Comparison of ENCODE assay signal across 9 mouse cellular contexts in the genomic region with DNA sequence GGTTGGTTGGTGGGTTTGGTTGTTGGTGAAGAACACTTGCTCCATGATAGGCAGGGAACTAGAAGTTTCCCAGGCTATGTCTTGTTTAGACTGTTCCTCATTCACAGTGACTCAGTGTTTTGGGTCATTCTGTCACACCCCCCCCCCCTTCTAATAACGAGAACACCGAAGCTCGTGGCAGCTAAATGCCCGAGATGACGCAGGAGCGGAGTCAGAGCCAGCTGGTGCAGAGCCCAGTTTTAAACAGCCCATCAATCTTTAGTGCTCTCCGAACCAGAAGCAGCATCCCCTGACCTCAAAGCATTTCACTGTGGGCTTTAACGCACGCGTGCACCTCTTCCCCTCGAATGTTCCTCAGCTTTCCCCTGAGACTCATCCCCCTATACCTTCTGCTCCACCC. TPM values are rescaled to one million over a fixed set of nuclear protein-coding genes. Genes with fewer than 3 reads are reported as not detected.
DNase-seq lines count a peak whose midpoint lies in the region; ATAC-seq and TF ChIP-seq lines count a peak whose summit lies in the region.
"Had no signal": no experiment of that assay in that cellular context is flagged by ENCODE, and none has a peak within 500 bp of the region (broad histone marks: within the 10 kb centered on the region; RNA-seq: fewer than 3 reads in every experiment).

No protein-coding gene starts in this region.

- H3K36me3 ChIP-seq in kidney, embryonic 14.5 days (ENCODE audit: control insufficient read depth, insufficient read depth, low read length): no peaks in the 10 kb centered on the region
- H3K36me3 ChIP-seq in midbrain, embryonic 15.5 days (replicated peaks): 0 out of 2 replicates have a peak, but pooled peaks cover 4% of the 10 kb centered on the region
- H3K36me3 ChIP-seq: heart, embryonic 15.5 days had no signal

- peak; percentile 51 for DNase-seq in kidney, adult 11 months
- DNase-seq in adrenal gland, adult 18-20 months (ENCODE audit: low spot score in 2 of 2): peak; percentile 66 to 70
- DNase-seq in gastrocnemius, adult 2 months: peak; percentile 83
- peak; percentile 66 for DNase-seq in lung, postnatal 25 days (ENCODE audit: low spot score)
- no peak for DNase-seq in spleen, postnatal 14 days (ENCODE audit: low spot score in 2 of 2)
- no peak for DNase-seq in thymus, postnatal 10 days (ENCODE audit: low spot score in 2 of 2)

- no peaks in the 10 kb centered on the region for H3K4me1 ChIP-seq in kidney, embryonic 14.5 days (ENCODE audit: control insufficient read depth, insufficient read depth, low read length)
- H3K4me1 ChIP-seq in midbrain, embryonic 15.5 days: no peaks in the 10 kb centered on the region

- ATAC-seq in kidney, embryonic 14.5 days (ENCODE audit: low FRiP score, low TSS enrichment): no peak
- ATAC-seq in midbrain, embryonic 15.5 days (replicated peaks): no peak

- no peak overlapping the region for H3K9ac ChIP-seq in kidney, embryonic 14.5 days (ENCODE audit: low read depth, low read length)
- no peak overlapping the region for H3K9ac ChIP-seq in midbrain, embryonic 15.5 days
- H3K9ac ChIP-seq: heart, embryonic 15.5 days had no signal

- TF ChIP-seq CTCF in gastrocnemius, adult 2 months (IDR thresholded peaks at IDR 0.05): no peak

- no peak overlapping the region for H3K27ac ChIP-seq in kidney, embryonic 14.5 days (ENCODE audit: low read depth, low read length)
- peak overlapping the region; percentile 90 for H3K27ac ChIP-seq in gastrocnemius, adult 2 months
- H3K27ac ChIP-seq in midbrain, embryonic 15.5 days: no peak overlapping the region
- H3K27ac ChIP-seq: heart, embryonic 15.5 days had no signal

- 30% methylated on average over 11 of the region's 11 CpGs for WGBS in kidney, embryonic 14.5 days
- 81% methylated on average over 11 of the region's 11 CpGs for WGBS in midbrain, embryonic 15.5 days

- H3K27me3 ChIP-seq in kidney, embryonic 14.5 days (ENCODE audit: control insufficient read depth, insufficient read depth, low read length): no peaks in the 10 kb centered on the region
- H3K27me3 ChIP-seq in midbrain, embryonic 15.5 days (replicated peaks): no peaks in the 10 kb centered on the region
- H3K27me3 ChIP-seq: heart, embryonic 15.5 days had no signal

- H3K4me3 ChIP-seq in kidney, embryonic 14.5 days (ENCODE audit: low read length): no peak overlapping the region
- H3K4me3 ChIP-seq in gastrocnemius, adult 2 months: no peak overlapping the region
- H3K4me3 ChIP-seq in midbrain, embryonic 15.5 days: no peak overlapping the region
- H3K4me3 ChIP-seq: heart, embryonic 15.5 days had no signal

- H3K4me2 ChIP-seq in kidney, embryonic 14.5 days (replicated peaks; ENCODE audit: low read depth, low read length): no peak overlapping the region
- H3K4me2 ChIP-seq in midbrain, embryonic 15.5 days: no peak overlapping the region
- H3K4me2 ChIP-seq: heart, embryonic 15.5 days had no signal

- H3K9me3 ChIP-seq in kidney, embryonic 14.5 days (ENCODE audit: control insufficient read depth, low read length): no peaks in the 10 kb centered on the region
- H3K9me3 ChIP-seq in midbrain, embryonic 15.5 days: no peaks in the 10 kb centered on the region
- H3K9me3 ChIP-seq: heart, embryonic 15.5 days had no signal

- intact Hi-C loops in gastrocnemius, adult 2 months (cut with DNase I): no loop called here

RNA-seq across cellular contexts. Expression of gene Sorl1, which starts 29.3 kb away (rescaled TPM):
- polyA plus RNA-seq in kidney, embryonic 14.5 days (2014; fragmentation: Nextera tagmentation; extraction: Ambion mirVana): 9.1 and 11.5 TPM in 2 replicates
- 10 to 100 TPM; 23.5 to 38.2 TPM for total RNA-seq in adrenal gland, adult 18-20 months (2021)
- total RNA-seq in gastrocnemius, adult 2 months (2021): 10 to 100 TPM; 38.7 to 43.4 TPM
- polyA plus RNA-seq in midbrain, embryonic 15.5 days (2015; fragmentation: Nextera tagmentation; extraction: Ambion mirVana): 8.1 and 10.1 TPM in 2 replicates

Comparison
In these comparisons a context has a peak if more than half of its experiments do, and no peak if none do; other contexts are left out.
1. DNase-seq: peak in kidney, adult 11 months (single experiment), adrenal gland, adult 18-20 months (2 of 2), gastrocnemius, adult 2 months (single experiment) and lung, postnatal 25 days (single experiment); none in spleen, postnatal 14 days (0 of 2) and thymus, postnatal 10 days (0 of 2).